Comparison of ENCODE assay signal across 16 mouse cellular contexts in genomic region chr11:117865988-117866387, GRCm38 (mm10). TPM values are rescaled to one million over a fixed set of nuclear protein-coding genes. Genes with fewer than 3 reads are reported as not detected.
DNase-seq lines count a peak whose midpoint lies in the region; ATAC-seq and TF ChIP-seq lines count a peak whose summit lies in the region.
"Had no signal": no experiment of that assay in that cellular context is flagged by ENCODE, and none has a peak within 500 bp of the region (broad histone marks: within the 10 kb centered on the region; RNA-seq: fewer than 3 reads in every experiment).

No protein-coding gene starts in this region.

- H3K4me2 ChIP-seq in embryonic facial prominence, embryonic 11.5 days (ENCODE audit: low read depth, low read length), result no peak overlapping the region
- no peak overlapping the region for H3K4me2 ChIP-seq in hindbrain, postnatal 0 days (ENCODE audit: low read depth, low read length)
- peak overlapping the region; percentile 8 for H3K4me2 ChIP-seq in midbrain, embryonic 12.5 days (replicated peaks)

- DNase-seq in brain, embryonic 14.5 days (ENCODE audit: low read depth), result peak; percentile 80
- peak; percentile 26 for DNase-seq in embryonic facial prominence, embryonic 11.5 days (ENCODE audit: low spot score)
- peak; percentile 67 for DNase-seq in hindbrain, postnatal 0 days (ENCODE audit: low spot score)
- no peak for DNase-seq in gastrocnemius, postnatal 4 days (ENCODE audit: low spot score in 2 of 2)
- DNase-seq in thymus, adult 18-20 months, result no peak
- DNase-seq in spleen, postnatal 36 days (ENCODE audit: low spot score in 2 of 2), result no peak
- no peak for DNase-seq in cerebellum, postnatal 14 days
- DNase-seq: cerebellum, adult 11 months; spleen, adult 18-20 months; thymus, postnatal 4 days had no signal

- H3K27ac ChIP-seq in embryonic facial prominence, embryonic 11.5 days (replicated peaks; ENCODE audit: low read depth, low read length), result no peak overlapping the region
- H3K27ac ChIP-seq in hindbrain, postnatal 0 days, result no peak overlapping the region
- H3K27ac ChIP-seq in midbrain, embryonic 12.5 days (replicated peaks), result peak overlapping the region; percentile 40

- no peaks in the 10 kb centered on the region for H3K4me1 ChIP-seq in embryonic facial prominence, embryonic 11.5 days (ENCODE audit: control insufficient read depth, insufficient read depth, low read length)
- peaks cover 3% of the 10 kb centered on the region; the same call in 1 of the 2 replicates for H3K4me1 ChIP-seq in hindbrain, postnatal 0 days (ENCODE audit: insufficient read depth, low read length)
- peaks cover 40% of the 10 kb centered on the region for H3K4me1 ChIP-seq in midbrain, embryonic 12.5 days

- no peaks in the 10 kb centered on the region for H3K9me3 ChIP-seq in embryonic facial prominence, embryonic 11.5 days (replicated peaks; ENCODE audit: control insufficient read depth, low read length)
- no peaks in the 10 kb centered on the region for H3K9me3 ChIP-seq in hindbrain, postnatal 0 days (ENCODE audit: low read length)
- no peaks in the 10 kb centered on the region for H3K9me3 ChIP-seq in midbrain, embryonic 12.5 days

- WGBS in embryonic facial prominence, embryonic 11.5 days, result 30% methylated on average over 6 of the region's 6 CpGs
- WGBS in hindbrain, postnatal 0 days, result 11% methylated on average over 6 of the region's 6 CpGs
- WGBS in midbrain, embryonic 12.5 days, result 9% methylated on average over 6 of the region's 6 CpGs

- no peak for TF ChIP-seq CTCF in brain, embryonic 14.5 days (IDR thresholded peaks at IDR 0.05; ENCODE audit: borderline replicate concordance, extremely low read depth, insufficient read depth, insufficient read length)
- TF ChIP-seq CTCF in hindbrain, postnatal 0 days (IDR thresholded peaks at IDR 0.05; ENCODE audit: low read depth), result no peak

- ATAC-seq in embryonic facial prominence, embryonic 11.5 days (replicated peaks; ENCODE audit: insufficient number of reproducible peaks, low FRiP score, low TSS enrichment, low read depth), result 0 out of 2 replicates have a peak, but pooled peaks have one; percentile 30
- ATAC-seq in hindbrain, postnatal 0 days, result peak; percentile 36; the same call in 1 of the 2 replicates
- ATAC-seq in midbrain, embryonic 12.5 days (ENCODE audit: low FRiP score, low read depth), result peak; percentile 28; the same call in 1 of the 2 replicates
- ATAC-seq: lung, postnatal 0 days had no signal

- 0 out of 2 replicates have a peak overlapping the region, but pooled peaks have one; percentile 9 for H3K9ac ChIP-seq in embryonic facial prominence, embryonic 11.5 days (replicated peaks; ENCODE audit: low read length)
- H3K9ac ChIP-seq in hindbrain, postnatal 0 days (replicated peaks; ENCODE audit: low read length), result no peak overlapping the region
- H3K9ac ChIP-seq in midbrain, embryonic 12.5 days (replicated peaks), result peak overlapping the region; percentile 12; the same call in 1 of the 2 replicates

- TF ChIP-seq POLR2A in brain, embryonic 14.5 days (IDR thresholded peaks at IDR 0.05; ENCODE audit: borderline replicate concordance, extremely low read depth, insufficient read depth, insufficient read length, poor library complexity, severe bottlenecking), result no peak

- H3K36me3 ChIP-seq in embryonic facial prominence, embryonic 11.5 days (replicated peaks; ENCODE audit: control insufficient read depth, insufficient read depth, low read depth, low read length), result no peaks in the 10 kb centered on the region
- H3K36me3 ChIP-seq in hindbrain, postnatal 0 days (ENCODE audit: insufficient read depth, low read length), result no peaks in the 10 kb centered on the region
- no peaks in the 10 kb centered on the region for H3K36me3 ChIP-seq in midbrain, embryonic 12.5 days

- peaks cover 9% of the 10 kb centered on the region for H3K27me3 ChIP-seq in embryonic facial prominence, embryonic 11.5 days (ENCODE audit: control insufficient read depth, insufficient read depth, low read length)
- no peaks in the 10 kb centered on the region for H3K27me3 ChIP-seq in hindbrain, postnatal 0 days (ENCODE audit: insufficient read depth, low read length)
- peaks cover 56% of the 10 kb centered on the region for H3K27me3 ChIP-seq in midbrain, embryonic 12.5 days

- H3K4me3 ChIP-seq in embryonic facial prominence, embryonic 11.5 days (ENCODE audit: low read depth, low read length), result no peak overlapping the region
- no peak overlapping the region for H3K4me3 ChIP-seq in hindbrain, postnatal 0 days (ENCODE audit: low read length)
- H3K4me3 ChIP-seq in midbrain, embryonic 12.5 days, result no peak overlapping the region
- H3K4me3 ChIP-seq: myocyte had no signal

RNA-seq across cellular contexts. Expression of gene Tmem235, which starts 5.4 kb away (rescaled TPM):
- 0.10 TPM in 1 of 2 replicates, not detected in the other for polyA plus RNA-seq in brain, embryonic 14.5 days (2012; rRNA removed)
- polyA plus RNA-seq in embryonic facial prominence, embryonic 11.5 days (2014; fragmentation: Nextera tagmentation; extraction: Ambion mirVana), result not detected in 2 replicates
- total RNA-seq in hindbrain, postnatal 0 days (2014; rRNA removed), result 0.31 and 0.58 TPM in 2 replicates
- polyA plus RNA-seq in hindbrain, postnatal 0 days (2015; fragmentation: Nextera tagmentation; extraction: Ambion mirVana), result 0.09 TPM in 1 of 2 replicates, not detected in the other
- not detected in 2 replicates for polyA plus RNA-seq in midbrain, embryonic 12.5 days (2016; fragmentation: Nextera tagmentation; extraction: Ambion mirVana)
- not detected for total RNA-seq in gastrocnemius, postnatal 4 days (2021)
- total RNA-seq: layer of hippocampus, adult 18-20 months had no signal
- polyA plus RNA-seq: heart, embryonic 14.5 days; limb, embryonic 14.5 days; lung, postnatal 0 days; myocyte had no signal

RNA-seq across cellular contexts. Expression of gene Tha1, which starts 7.3 kb away (rescaled TPM):
- polyA plus RNA-seq in brain, embryonic 14.5 days (2012; rRNA removed), result 5.5 and 5.6 TPM in 2 replicates
- 1.9 and 2.1 TPM in 2 replicates for polyA plus RNA-seq in embryonic facial prominence, embryonic 11.5 days (2014; fragmentation: Nextera tagmentation; extraction: Ambion mirVana)
- 1.9 and 4.7 TPM in 2 replicates for total RNA-seq in hindbrain, postnatal 0 days (2014; rRNA removed)
- polyA plus RNA-seq in hindbrain, postnatal 0 days (2015; fragmentation: Nextera tagmentation; extraction: Ambion mirVana), result 2.0 and 3.4 TPM in 2 replicates
- polyA plus RNA-seq in midbrain, embryonic 12.5 days (2016; fragmentation: Nextera tagmentation; extraction: Ambion mirVana), result 3.1 and 3.2 TPM in 2 replicates
- total RNA-seq in gastrocnemius, postnatal 4 days (2021), result 1 to 10 TPM; 4.5 to 5.2 TPM

RNA-seq across cellular contexts. Expression of gene Birc5, which starts 16.9 kb away (rescaled TPM):
- polyA plus RNA-seq in brain, embryonic 14.5 days (2012; rRNA removed), result 31.8 and 61.9 TPM in 2 replicates
- 416 and 441 TPM in 2 replicates for polyA plus RNA-seq in embryonic facial prominence, embryonic 11.5 days (2014; fragmentation: Nextera tagmentation; extraction: Ambion mirVana)
- 5.6 and 14.6 TPM in 2 replicates for total RNA-seq in hindbrain, postnatal 0 days (2014; rRNA removed)
- 45.3 and 50.4 TPM in 2 replicates for polyA plus RNA-seq in hindbrain, postnatal 0 days (2015; fragmentation: Nextera tagmentation; extraction: Ambion mirVana)
- 228 and 237 TPM in 2 replicates for polyA plus RNA-seq in midbrain, embryonic 12.5 days (2016; fragmentation: Nextera tagmentation; extraction: Ambion mirVana)
- 10 to 100 TPM; 23.2 to 25.2 TPM for total RNA-seq in gastrocnemius, postnatal 4 days (2021)

RNA-seq across cellular contexts. Expression of gene Tk1, which starts 40.1 kb away (rescaled TPM):
- 31.1 and 76.6 TPM in 2 replicates for polyA plus RNA-seq in brain, embryonic 14.5 days (2012; rRNA removed)
- 127 and 132 TPM in 2 replicates for polyA plus RNA-seq in embryonic facial prominence, embryonic 11.5 days (2014; fragmentation: Nextera tagmentation; extraction: Ambion mirVana)
- total RNA-seq in hindbrain, postnatal 0 days (2014; rRNA removed), result 26.1 and 31.5 TPM in 2 replicates
- polyA plus RNA-seq in hindbrain, postnatal 0 days (2015; fragmentation: Nextera tagmentation; extraction: Ambion mirVana), result 21.2 and 25.0 TPM in 2 replicates
- polyA plus RNA-seq in midbrain, embryonic 12.5 days (2016; fragmentation: Nextera tagmentation; extraction: Ambion mirVana), result 69.5 and 70.9 TPM in 2 replicates
- total RNA-seq in gastrocnemius, postnatal 4 days (2021), result 10 to 100 TPM; 38.4 to 43.9 TPM

RNA-seq across cellular contexts. Expression of gene Afmid, which starts 40.3 kb away (rescaled TPM):
- polyA plus RNA-seq in brain, embryonic 14.5 days (2012; rRNA removed), result 4.5 and 6.7 TPM in 2 replicates
- 3.3 and 4.3 TPM in 2 replicates for polyA plus RNA-seq in embryonic facial prominence, embryonic 11.5 days (2014; fragmentation: Nextera tagmentation; extraction: Ambion mirVana)
- total RNA-seq in hindbrain, postnatal 0 days (2014; rRNA removed), result 4.8 and 7.5 TPM in 2 replicates
- polyA plus RNA-seq in hindbrain, postnatal 0 days (2015; fragmentation: Nextera tagmentation; extraction: Ambion mirVana), result 7.9 and 9.0 TPM in 2 replicates
- polyA plus RNA-seq in midbrain, embryonic 12.5 days (2016; fragmentation: Nextera tagmentation; extraction: Ambion mirVana), result 4.4 and 4.7 TPM in 2 replicates
- total RNA-seq in gastrocnemius, postnatal 4 days (2021), result 1 to 10 TPM; 6.1 to 9.6 TPM

Comparison
In these comparisons a context has a peak if more than half of its experiments do, and no peak if none do; other contexts are left out.
1. DNase-seq: peak in brain, embryonic 14.5 days (single experiment), embryonic facial prominence, embryonic 11.5 days (single experiment) and hindbrain, postnatal 0 days (single experiment); none in gastrocnemius, postnatal 4 days (0 of 2), thymus, adult 18-20 months (0 of 2), spleen, postnatal 36 days (0 of 2) and cerebellum, postnatal 14 days (0 of 2).
2. Peak in every context shown above with its lines, with median percentiles within 50 percentile points of each other: ATAC-seq.